Mouse (Mus musculus) ES-E14 (cell line): ENCODE measurements around the gene Dusp14.

Experiments
- MAFK ChIP-seq: IDR thresholded peaks from 2 replicates; pipeline ENCODE4 v1.6.1; 2014; ENCODE audit warnings: mild to moderate bottlenecking, low read depth, low read length, inconsistent platforms; ENCODE audit not compliant: insufficient read depth
- ZC3H11A ChIP-seq: IDR thresholded peaks from 2 replicates; pipeline ENCODE4 v1.6.1; 2012; ENCODE audit warnings: low read depth, mild to moderate bottlenecking, inconsistent platforms, low read length, borderline replicate concordance

DNA sequence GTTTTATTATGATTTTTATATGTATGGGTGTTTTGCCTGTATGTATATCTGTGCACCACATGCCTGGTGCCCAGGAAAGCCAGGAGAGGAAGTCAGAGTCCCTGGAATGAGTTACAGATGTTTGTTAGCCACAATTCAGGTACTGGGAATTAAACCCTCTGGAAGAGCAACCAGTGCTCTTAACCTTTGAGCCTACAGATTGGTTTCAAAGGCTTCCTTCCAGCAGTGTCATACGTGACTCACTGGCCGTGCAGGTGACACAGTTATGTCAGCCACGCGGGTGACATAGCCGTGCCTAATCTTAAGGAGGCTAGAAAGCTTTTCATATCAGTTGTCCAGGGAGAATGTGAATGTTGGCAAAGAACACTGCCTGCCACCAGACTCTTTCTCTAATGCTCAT lies 35.4 kb downstream of the Dusp14 start:
- TF ChIP-seq ZC3H11A (no peak), MAFK (no peak)
